Mouse (Mus musculus): ENCODE results near the gene Cacna1g. TPM values are rescaled to one million over a fixed set of nuclear protein-coding genes. Genes with fewer than 3 reads are reported as not detected.
A peak's percentile ranks its signal among the peaks of the same experiment; 100 is the strongest.

Gene Cacna1g
- polyA plus RNA-seq, 1 experiment from 2014 or later: 19.3 TPM

GRCm38 (mm10) chr11:94385977-94386771 is 87.8 kb downstream of the Cacna1g start:
- no peaks in the 10 kb centered on the region for H3K27me3 ChIP-seq (ENCODE audit: control insufficient read depth, insufficient read depth, low read length)
- no peaks in the 10 kb centered on the region for H3K36me3 ChIP-seq (ENCODE audit: control insufficient read depth, insufficient read depth, low read length)
- DNase-seq (ENCODE audit: low spot score): peak; percentile 65
- no peak overlapping the region for H3K4me3 ChIP-seq (ENCODE audit: low read depth, low read length)
- H3K27ac ChIP-seq (ENCODE audit: low read depth, low read length): no peak overlapping the region
- H3K9ac ChIP-seq (ENCODE audit: low read depth, low read length): no peak overlapping the region
- peaks cover 4% of the 10 kb centered on the region; the same call in 1 of the 2 replicates for H3K4me1 ChIP-seq (replicated peaks; ENCODE audit: control insufficient read depth, insufficient read depth, low read length)
- H3K4me2 ChIP-seq (replicated peaks; ENCODE audit: low read depth, low read length): no peak overlapping the region
- WGBS: 29% methylated on average over 12 of the region's 12 CpGs
- peak; percentile 78 for ATAC-seq (ENCODE audit: low FRiP score)
- no peaks in the 10 kb centered on the region for H3K9me3 ChIP-seq (ENCODE audit: control insufficient read depth, low read length)

- H3K27ac ChIP-seq (ENCODE audit: low read depth, low read length): no peak overlapping the region
- H3K9me3 ChIP-seq (ENCODE audit: control insufficient read depth, low read length): no peaks in the 10 kb centered on the region
- no peaks in the 10 kb centered on the region for H3K36me3 ChIP-seq (ENCODE audit: control insufficient read depth, insufficient read depth, low read length)
- 68% methylated on average over 8 of the region's 8 CpGs for WGBS
- no peak overlapping the region for H3K4me3 ChIP-seq (ENCODE audit: low read depth, low read length)
- no peak overlapping the region for H3K9ac ChIP-seq (ENCODE audit: low read depth, low read length)
- DNase-seq (ENCODE audit: low spot score): no peak
- H3K4me1 ChIP-seq (replicated peaks; ENCODE audit: control insufficient read depth, insufficient read depth, low read length): no peaks in the 10 kb centered on the region
- ATAC-seq (ENCODE audit: low FRiP score): no peak
- no peak overlapping the region for H3K4me2 ChIP-seq (replicated peaks; ENCODE audit: low read depth, low read length)
- no peaks in the 10 kb centered on the region for H3K27me3 ChIP-seq (ENCODE audit: control insufficient read depth, insufficient read depth, low read length)
These were observed 94.3 kb downstream of the Cacna1g start for GRCm38 (mm10) chr11:94379736-94380135.

DNA sequence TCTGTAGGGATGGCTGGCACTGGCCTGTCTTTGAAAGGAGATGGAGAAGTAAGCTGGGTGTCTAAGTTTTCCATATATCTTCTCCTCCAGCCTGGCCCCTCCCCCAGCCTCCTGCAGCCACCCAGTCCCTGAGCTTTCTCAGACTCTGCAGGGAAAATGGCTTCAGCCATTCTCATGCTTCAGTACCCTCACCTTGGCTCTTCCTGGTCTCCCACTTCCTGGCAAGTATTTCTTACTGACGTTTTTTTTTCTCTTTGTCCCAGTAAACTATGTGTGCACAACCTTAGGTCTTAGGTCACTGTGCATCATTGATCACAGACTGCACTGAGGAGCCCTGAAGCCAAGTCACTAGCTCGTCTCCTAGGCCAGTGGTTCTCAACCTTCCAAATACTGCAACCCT is 94.9 kb downstream of the Cacna1g start:
- H3K27ac ChIP-seq (ENCODE audit: low read depth, low read length): no peak overlapping the region
- no peak overlapping the region for H3K4me3 ChIP-seq (ENCODE audit: low read depth, low read length)
- ATAC-seq (ENCODE audit: low FRiP score) (no peak), DNase-seq (ENCODE audit: low spot score) (no peak)
- H3K27me3 ChIP-seq (ENCODE audit: control insufficient read depth, insufficient read depth, low read length): no peaks in the 10 kb centered on the region
- no peak overlapping the region for H3K9ac ChIP-seq (ENCODE audit: low read depth, low read length)
- 27% methylated on average over 2 of the region's 2 CpGs for WGBS
- no peaks in the 10 kb centered on the region for H3K9me3 ChIP-seq (ENCODE audit: control insufficient read depth, low read length)
- no peak overlapping the region for H3K4me2 ChIP-seq (replicated peaks; ENCODE audit: low read depth, low read length)
- H3K36me3 ChIP-seq (ENCODE audit: control insufficient read depth, insufficient read depth, low read length): no peaks in the 10 kb centered on the region
- no peaks in the 10 kb centered on the region for H3K4me1 ChIP-seq (replicated peaks; ENCODE audit: control insufficient read depth, insufficient read depth, low read length)

DNA sequence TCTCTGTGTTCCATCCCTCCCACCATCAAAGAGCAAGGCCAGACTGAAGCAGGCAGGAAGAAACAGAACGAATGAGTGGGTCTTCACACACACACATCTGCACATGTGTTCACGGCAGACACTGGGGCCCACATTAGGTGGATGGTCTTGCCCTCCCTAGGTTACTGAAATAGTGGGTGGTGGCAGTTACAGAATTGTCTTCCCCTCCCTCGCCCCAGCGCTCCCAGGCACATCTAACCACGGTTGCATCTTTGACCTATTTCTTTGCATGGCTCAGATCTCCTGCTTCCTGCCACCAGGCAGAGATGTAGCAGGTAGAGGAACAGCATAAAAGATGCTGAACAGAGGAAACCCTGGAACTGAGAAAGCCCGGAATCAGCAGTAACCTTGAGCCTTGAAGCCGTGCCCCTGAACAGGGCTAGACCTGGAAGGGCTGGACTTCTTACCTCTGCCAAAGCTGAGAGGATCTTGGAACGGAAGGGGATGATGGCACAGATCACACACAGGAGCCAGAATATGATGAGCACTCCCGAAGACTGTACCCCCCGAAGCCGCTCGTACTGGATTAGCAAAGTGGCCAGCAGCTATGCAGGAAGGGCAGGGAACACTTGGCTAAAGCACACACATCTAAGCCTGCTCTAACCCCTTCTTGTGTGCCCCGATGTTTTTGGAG is 99.6 kb downstream of the Cacna1g start:
- WGBS: 92% methylated on average over 13 of the region's 13 CpGs
- no peaks in the 10 kb centered on the region for H3K9me3 ChIP-seq (ENCODE audit: control insufficient read depth, low read length)
- H3K27ac ChIP-seq (ENCODE audit: low read depth, low read length): no peak overlapping the region
- H3K4me1 ChIP-seq (replicated peaks; ENCODE audit: control insufficient read depth, insufficient read depth, low read length): no peaks in the 10 kb centered on the region
- no peaks in the 10 kb centered on the region for H3K36me3 ChIP-seq (ENCODE audit: control insufficient read depth, insufficient read depth, low read length)
- no peak overlapping the region for H3K9ac ChIP-seq (ENCODE audit: low read depth, low read length)
- H3K4me2 ChIP-seq (replicated peaks; ENCODE audit: low read depth, low read length): no peak overlapping the region
- H3K4me3 ChIP-seq (ENCODE audit: low read depth, low read length): no peak overlapping the region
- ATAC-seq (ENCODE audit: low FRiP score) (no peak), DNase-seq (ENCODE audit: low spot score) (no peak)
- no peaks in the 10 kb centered on the region for H3K27me3 ChIP-seq (ENCODE audit: control insufficient read depth, insufficient read depth, low read length)

- Histone ChIP-seq H3K4me2 (replicated peaks; ENCODE audit: low read depth, low read length) (no peak overlapping the region), H3K27ac (ENCODE audit: low read depth, low read length) (no peak overlapping the region), H3K27me3 (ENCODE audit: control insufficient read depth, insufficient read depth, low read length) (no peaks in the 10 kb centered on the region), H3K36me3 (ENCODE audit: control insufficient read depth, insufficient read depth, low read length) (no peaks in the 10 kb centered on the region), H3K4me3 (ENCODE audit: low read depth, low read length) (no peak overlapping the region), H3K4me1 (replicated peaks; ENCODE audit: control insufficient read depth, insufficient read depth, low read length) (no peaks in the 10 kb centered on the region), H3K9me3 (ENCODE audit: control insufficient read depth, low read length) (no peaks in the 10 kb centered on the region), H3K9ac (ENCODE audit: low read depth, low read length) (no peak overlapping the region)
- ATAC-seq (ENCODE audit: low FRiP score) (no peak), DNase-seq (ENCODE audit: low spot score) (peak; percentile 17)
- 33% methylated on average over 5 of the region's 5 CpGs for WGBS
These were observed 103.2 kb downstream of the Cacna1g start for GRCm38 (mm10) chr11:94370809-94371208.

GRCm38 (mm10) chr11:94369981-94370380 is 104.0 kb downstream of the Cacna1g start:
- Histone ChIP-seq H3K36me3 (ENCODE audit: control insufficient read depth, insufficient read depth, low read length) (no peaks in the 10 kb centered on the region), H3K9ac (ENCODE audit: low read depth, low read length) (no peak overlapping the region), H3K27ac (ENCODE audit: low read depth, low read length) (no peak overlapping the region), H3K4me2 (replicated peaks; ENCODE audit: low read depth, low read length) (no peak overlapping the region), H3K4me3 (ENCODE audit: low read depth, low read length) (no peak overlapping the region), H3K27me3 (ENCODE audit: control insufficient read depth, insufficient read depth, low read length) (no peaks in the 10 kb centered on the region), H3K4me1 (replicated peaks; ENCODE audit: control insufficient read depth, insufficient read depth, low read length) (no peaks in the 10 kb centered on the region), H3K9me3 (ENCODE audit: control insufficient read depth, low read length) (no peaks in the 10 kb centered on the region)
- 81% methylated on average over 6 of the region's 6 CpGs for WGBS
- no peak for DNase-seq (ENCODE audit: low spot score)
- no peak for ATAC-seq (ENCODE audit: low FRiP score)

- H3K27me3 ChIP-seq (ENCODE audit: control insufficient read depth, insufficient read depth, low read length): no peaks in the 10 kb centered on the region
- no peaks in the 10 kb centered on the region for H3K36me3 ChIP-seq (ENCODE audit: control insufficient read depth, insufficient read depth, low read length)
- no peak overlapping the region for H3K27ac ChIP-seq (ENCODE audit: low read depth, low read length)
- H3K4me3 ChIP-seq (ENCODE audit: low read depth, low read length): no peak overlapping the region
- no peak overlapping the region for H3K4me2 ChIP-seq (replicated peaks; ENCODE audit: low read depth, low read length)
- 75% methylated on average over 3 of the region's 3 CpGs for WGBS
- ATAC-seq (ENCODE audit: low FRiP score) (no peak), DNase-seq (ENCODE audit: low spot score) (no peak)
- H3K4me1 ChIP-seq (replicated peaks; ENCODE audit: control insufficient read depth, insufficient read depth, low read length): no peaks in the 10 kb centered on the region
- H3K9me3 ChIP-seq (ENCODE audit: control insufficient read depth, low read length): no peaks in the 10 kb centered on the region
- H3K9ac ChIP-seq (ENCODE audit: low read depth, low read length): no peak overlapping the region
These were observed 108.7 kb downstream of the Cacna1g start for GRCm38 (mm10) chr11:94365340-94365739.

- Histone ChIP-seq H3K9ac (ENCODE audit: low read depth, low read length) (no peak overlapping the region), H3K4me1 (replicated peaks; ENCODE audit: control insufficient read depth, insufficient read depth, low read length) (no peaks in the 10 kb centered on the region), H3K4me3 (ENCODE audit: low read depth, low read length) (no peak overlapping the region), H3K27ac (ENCODE audit: low read depth, low read length) (no peak overlapping the region), H3K9me3 (ENCODE audit: control insufficient read depth, low read length) (no peaks in the 10 kb centered on the region), H3K27me3 (ENCODE audit: control insufficient read depth, insufficient read depth, low read length) (no peaks in the 10 kb centered on the region), H3K36me3 (ENCODE audit: control insufficient read depth, insufficient read depth, low read length) (no peaks in the 10 kb centered on the region), H3K4me2 (replicated peaks; ENCODE audit: low read depth, low read length) (no peak overlapping the region)
- DNase-seq (ENCODE audit: low spot score) (no peak), ATAC-seq (ENCODE audit: low FRiP score) (no peak)
- WGBS: 83% methylated on average over 7 of the region's 7 CpGs
These were observed 110.3 kb downstream of the Cacna1g start for GRCm38 (mm10) chr11:94363690-94364089.

DNA sequence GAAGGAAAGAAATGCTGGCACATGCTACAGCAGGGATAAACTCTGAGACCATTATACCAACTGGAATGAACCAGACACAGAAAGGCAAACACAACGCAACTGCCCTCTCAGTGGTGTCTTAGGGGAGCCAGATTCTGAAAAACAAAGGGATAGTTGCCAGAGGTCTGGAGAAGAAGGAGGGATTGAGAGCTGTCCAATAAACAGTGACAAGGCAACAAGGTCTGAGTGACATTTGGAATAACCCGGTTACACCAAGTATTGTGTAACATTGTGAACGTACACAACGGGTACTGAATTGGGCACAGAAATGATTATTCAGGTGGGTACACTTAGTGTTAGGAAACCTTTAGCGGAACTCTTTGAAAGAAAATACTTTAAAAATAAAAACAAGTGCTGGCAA is 111.9 kb downstream of the Cacna1g start:
- no peak for ATAC-seq (ENCODE audit: low FRiP score)
- H3K36me3 ChIP-seq (ENCODE audit: control insufficient read depth, insufficient read depth, low read length): no peaks in the 10 kb centered on the region

More for the DNA sequence above, 111.9 kb downstream of the Cacna1g start:
- no peak for DNase-seq (ENCODE audit: low spot score)
- H3K27ac ChIP-seq (ENCODE audit: low read depth, low read length): no peak overlapping the region
- no peaks in the 10 kb centered on the region for H3K9me3 ChIP-seq (ENCODE audit: control insufficient read depth, low read length)
- WGBS: 95% methylated on average over 5 of the region's 5 CpGs
- no peaks in the 10 kb centered on the region for H3K27me3 ChIP-seq (ENCODE audit: control insufficient read depth, insufficient read depth, low read length)
- no peak overlapping the region for H3K4me3 ChIP-seq (ENCODE audit: low read depth, low read length)
- H3K4me1 ChIP-seq (replicated peaks; ENCODE audit: control insufficient read depth, insufficient read depth, low read length): no peaks in the 10 kb centered on the region
- no peak overlapping the region for H3K4me2 ChIP-seq (replicated peaks; ENCODE audit: low read depth, low read length)
- no peak overlapping the region for H3K9ac ChIP-seq (ENCODE audit: low read depth, low read length)

Measured in hindbrain, embryonic 11.5 days (tissue).